Mouse (Mus musculus) small intestine, adult 2 months (tissue): Measurements from ENCODE around the gene Abcd1. TPM values are rescaled to one million over a fixed set of nuclear protein-coding genes. Genes with fewer than 3 reads are reported as not detected.

Experiments
- H3K27ac ChIP-seq: fragments of 200-500 bp; 2 replicates; pipeline ENCODE4 v1.5.1; 2012; ENCODE audit warnings: low read depth, low read length, control low read depth, inconsistent platforms; ENCODE audit not compliant: insufficient read depth
- H3K27me3 ChIP-seq: fragments of 200-500 bp; 2 replicates; pipeline ENCODE4 v1.6.1; 2012; ENCODE audit warnings: mild to moderate bottlenecking, moderate library complexity, low read length, inconsistent platforms; ENCODE audit not compliant: control insufficient read depth, insufficient read depth
- H3K36me3 ChIP-seq: fragments of 200-500 bp; 2 replicates; pipeline ENCODE4 v1.6.1; 2012; ENCODE audit warnings: mild to moderate bottlenecking, low read length, control low read depth, inconsistent platforms; ENCODE audit not compliant: control insufficient read depth, insufficient read depth
- H3K4me1 ChIP-seq: fragments of 200-500 bp; 2 replicates; pipeline ENCODE4 v1.6.1; 2012; ENCODE audit warnings: low read length, inconsistent platforms, mixed read lengths; ENCODE audit not compliant: control insufficient read depth, insufficient read depth, insufficient read length
- H3K4me3 ChIP-seq: fragments of 200-500 bp; 2 replicates; pipeline ENCODE4 v1.5.1; 2012; ENCODE audit warnings: low read depth, mild to moderate bottlenecking, control low read depth, inconsistent platforms, low read length, moderate library complexity
- CTCF ChIP-seq: fragments of 200-500 bp; IDR thresholded peaks from 2 replicates; pipeline ENCODE4 v1.5.1; 2012; ENCODE audit warnings: low read depth, mild to moderate bottlenecking, control low read depth, inconsistent platforms, low read length, moderate library complexity, mixed read lengths; ENCODE audit not compliant: insufficient replicate concordance, insufficient read length; ENCODE audit errors: extremely low read depth
- POLR2A ChIP-seq: fragments of 200-500 bp; IDR thresholded peaks from 2 replicates; pipeline ENCODE4 v1.6.1; 2012; ENCODE audit warnings: low read depth, mild to moderate bottlenecking, control low read depth, inconsistent platforms, low read length, moderate library complexity
- WGBS: fragments of 180-500 bp; shearing (Covaris S2); methylation state at CpG from one replicate; pipeline ENCODE4 v1.1.7; 2018; 5-methylcytosine and 5-hydroxymethylcytosine counted together
- polyA plus RNA-seq: library from polyadenylated mRNA; depleted of rRNA; stranded (reverse); fragments of >200 nt; gene quantifications from 2 replicates; pipeline ENCODE4 v1.2.3, GENCODE M21; 2012; rRNA removed

The Abcd1 gene
- polyA plus RNA-seq, 1 experiment: 99.9 TPM

DNA sequence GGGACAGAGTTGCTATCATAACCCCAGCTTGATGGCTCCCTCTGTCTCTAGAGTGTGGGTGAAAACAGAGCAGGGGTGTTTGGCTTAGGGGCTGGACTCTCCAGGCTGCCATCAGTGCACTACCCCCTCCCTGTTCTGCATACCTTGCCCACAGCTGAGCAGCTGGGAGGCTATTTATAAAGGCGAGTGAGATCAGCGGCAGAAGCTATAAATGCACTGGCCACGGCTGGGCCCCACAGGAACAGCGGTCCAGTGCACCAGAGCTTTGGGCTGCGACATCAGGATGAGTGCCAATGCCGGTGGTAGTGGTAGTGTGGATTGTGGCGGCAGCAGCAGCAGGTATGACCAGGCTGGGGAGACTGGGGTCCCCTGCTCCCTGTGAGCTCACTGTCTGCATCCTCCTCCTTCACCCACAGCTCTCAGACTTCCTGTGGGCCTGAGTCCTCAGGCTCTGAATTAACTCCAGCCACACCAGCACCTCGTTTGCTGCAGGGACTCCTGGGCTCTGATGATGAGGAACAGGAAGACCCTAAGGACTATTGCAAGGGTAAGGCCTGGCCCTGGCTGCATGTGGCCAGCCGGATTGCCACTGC lies 57.9 kb downstream of the Abcd1 start, which contains the start of gene Srpk3:
Srpk3 (plus strand) TSS at position 238 of the 593 bp plus-strand sequence.
- no peak within 1 kb of the TSS; the same call in 1 of the 2 replicates for H3K27ac ChIP-seq
- peaks cover 15% of the 10 kb centered on the region for H3K36me3 ChIP-seq
- H3K27me3 ChIP-seq: no peaks in the 10 kb centered on the region
- no peaks in the 10 kb centered on the region for H3K4me1 ChIP-seq
- peak within 1 kb of the TSS; percentile 27 for H3K4me3 ChIP-seq
- WGBS: 39% methylated on average over 9 of the region's 9 CpGs
- no peak for TF ChIP-seq POLR2A
- no peak for TF ChIP-seq CTCF

DNA sequence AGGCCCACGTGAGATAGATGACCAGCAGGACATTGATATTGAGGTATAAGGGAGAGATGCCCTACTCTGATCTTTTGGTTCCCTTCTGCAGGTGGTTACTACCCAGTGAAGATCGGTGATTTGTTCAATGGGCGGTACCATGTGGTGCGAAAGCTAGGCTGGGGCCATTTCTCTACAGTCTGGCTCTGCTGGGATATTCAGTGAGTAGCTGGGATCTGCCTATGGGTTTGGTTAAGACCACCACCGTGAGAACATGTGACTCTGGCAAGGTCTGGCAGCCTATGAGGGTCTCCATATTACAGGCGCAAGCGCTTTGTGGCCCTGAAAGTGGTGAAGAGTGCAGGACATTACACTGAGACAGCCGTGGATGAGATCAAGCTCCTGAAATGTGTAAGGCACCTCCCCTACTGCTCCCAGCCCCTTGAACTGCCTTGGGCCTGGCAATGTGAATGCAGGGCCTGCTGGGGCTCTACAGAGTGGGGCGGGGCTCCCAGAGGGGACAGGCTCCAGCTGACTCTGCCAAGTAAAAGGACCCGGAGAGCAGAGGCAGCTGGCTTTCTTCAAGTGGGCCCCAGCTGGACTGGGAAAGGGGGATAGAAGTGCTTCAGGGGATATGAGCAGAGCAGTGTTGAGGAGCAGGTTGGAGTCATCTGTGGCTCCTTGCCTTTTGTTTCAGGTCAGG lies 58.5 kb downstream of the Abcd1 start:
- no peak overlapping the region; the same call in 1 of the 2 replicates for H3K27ac ChIP-seq
- H3K27me3 ChIP-seq: no peaks in the 10 kb centered on the region
- peaks cover 19% of the 10 kb centered on the region for H3K36me3 ChIP-seq
- H3K4me3 ChIP-seq: no peak overlapping the region
- no peaks in the 10 kb centered on the region for H3K4me1 ChIP-seq
- WGBS: 71% methylated on average over 10 of the region's 10 CpGs
- TF ChIP-seq CTCF (no peak), POLR2A (no peak)

DNA sequence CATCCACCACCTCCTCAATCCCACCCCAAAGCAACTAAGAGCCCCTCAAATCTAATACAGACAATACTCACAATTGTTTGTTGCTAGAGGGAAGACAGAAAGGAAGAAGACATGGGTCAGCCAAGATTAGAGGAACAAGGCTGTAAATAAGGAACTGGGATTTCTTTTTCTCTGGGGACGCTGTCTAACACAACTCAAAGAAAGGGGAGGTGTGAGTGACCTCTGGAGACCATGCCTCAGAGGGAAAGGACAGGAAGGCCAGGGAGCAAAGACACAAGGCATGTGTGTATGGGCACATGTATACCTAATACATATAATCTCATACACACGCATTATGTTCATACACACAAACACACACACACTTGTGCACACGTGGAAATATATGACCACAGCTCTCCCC lies 65.8 kb downstream of the Abcd1 start:
- Histone ChIP-seq H3K36me3 (peaks cover 38% of the 10 kb centered on the region), H3K27ac (no peak overlapping the region), H3K4me1 (peaks cover 4% of the 10 kb centered on the region; the same call in 1 of the 2 replicates), H3K4me3 (no peak overlapping the region), H3K27me3 (no peaks in the 10 kb centered on the region)
- TF ChIP-seq CTCF (no peak), POLR2A (no peak)
- WGBS: 83% methylated on average over 3 of the region's 3 CpGs

DNA sequence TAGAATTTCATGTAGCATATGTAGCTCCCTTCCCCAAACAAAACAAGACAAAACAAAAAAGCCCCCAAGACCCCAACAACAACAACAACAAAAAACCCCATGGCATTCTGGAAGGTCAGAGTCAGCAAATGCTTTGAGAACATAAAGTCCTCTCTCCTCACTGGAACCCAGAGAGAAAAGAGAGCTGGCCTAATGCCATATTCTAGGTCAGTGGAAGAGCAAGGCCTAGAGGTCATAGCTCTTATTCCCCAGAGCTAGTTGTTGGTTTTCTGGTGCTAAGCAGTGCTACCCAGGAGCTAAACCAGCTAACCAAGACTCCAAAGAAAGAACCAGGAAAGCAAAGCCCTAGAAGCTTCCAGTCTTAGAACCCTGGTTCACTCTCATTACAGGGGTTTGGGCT lies 69.3 kb downstream of the Abcd1 start:
- TF ChIP-seq POLR2A (no peak), CTCF (no peak)
- H3K27me3 ChIP-seq: no peaks in the 10 kb centered on the region
- H3K4me1 ChIP-seq: peaks cover 4% of the 10 kb centered on the region; the same call in 1 of the 2 replicates
- H3K36me3 ChIP-seq: peaks cover 27% of the 10 kb centered on the region
- peak overlapping the region; percentile 91 for H3K27ac ChIP-seq
- H3K4me3 ChIP-seq: peak overlapping the region; percentile 91; the same call in 1 of the 2 replicates

DNA sequence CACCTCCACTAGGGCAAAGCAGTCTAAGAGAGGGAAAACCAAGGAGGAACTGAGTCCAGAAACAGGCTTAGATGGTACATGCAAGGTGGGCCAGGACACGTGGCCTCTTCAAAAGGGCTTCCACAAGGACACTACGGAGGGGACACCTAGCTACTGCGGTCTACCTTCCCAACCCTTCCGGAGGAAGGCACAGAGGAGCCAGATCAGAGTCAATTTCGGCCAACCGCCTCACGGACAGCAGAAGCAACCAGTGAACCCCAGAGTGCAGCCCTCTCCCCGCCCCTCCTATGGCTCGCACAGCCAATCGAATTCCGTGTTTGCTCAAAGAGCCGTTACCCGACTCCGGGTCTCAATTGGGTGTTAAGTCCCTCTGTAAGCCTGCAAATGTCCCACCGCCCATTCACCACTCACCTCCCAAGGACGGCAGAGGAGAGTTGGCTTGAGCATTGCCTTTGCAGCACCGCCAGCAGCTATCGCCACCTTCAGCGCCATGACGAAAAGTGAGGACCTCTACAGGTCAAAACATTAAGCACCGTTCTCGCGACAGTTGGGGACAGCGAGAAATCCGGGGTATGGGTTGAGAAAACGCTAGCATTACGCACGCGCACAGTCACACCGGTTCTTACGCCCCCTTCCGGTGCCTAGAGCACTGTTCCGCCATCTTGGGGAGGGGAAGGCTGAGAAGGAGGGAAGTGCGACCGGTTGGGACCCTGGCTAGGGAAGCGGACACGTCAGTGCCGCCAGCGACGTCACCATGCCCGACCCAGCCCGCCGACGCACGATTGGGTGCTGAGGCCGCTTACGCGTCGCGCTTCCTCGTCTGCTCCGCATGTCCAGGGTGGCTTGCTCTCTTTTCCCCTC lies 70.2 kb downstream of the Abcd1 start, which contains the start of the genes Idh3g and Ssr4:
Idh3g (minus strand) TSS at position 534 of the 861 bp plus-strand sequence.
Ssr4 (plus strand) TSS at position 665 of the 861 bp plus-strand sequence.
- Histone ChIP-seq H3K36me3 (peaks cover 24% of the 10 kb centered on the region), H3K4me3 (peak within 1 kb of the TSS; percentile 91), H3K4me1 (peaks cover 4% of the 10 kb centered on the region; the same call in 1 of the 2 replicates), H3K27ac (peak within 1 kb of the TSS; percentile 91), H3K27me3 (no peaks in the 10 kb centered on the region)
- 15% methylated on average over 52 of the region's 52 CpGs for WGBS
- peak; percentile 60; the same call in 1 of the 2 replicates for TF ChIP-seq POLR2A
- peak; percentile 51; the same call in 1 of the 2 replicates for TF ChIP-seq CTCF

DNA sequence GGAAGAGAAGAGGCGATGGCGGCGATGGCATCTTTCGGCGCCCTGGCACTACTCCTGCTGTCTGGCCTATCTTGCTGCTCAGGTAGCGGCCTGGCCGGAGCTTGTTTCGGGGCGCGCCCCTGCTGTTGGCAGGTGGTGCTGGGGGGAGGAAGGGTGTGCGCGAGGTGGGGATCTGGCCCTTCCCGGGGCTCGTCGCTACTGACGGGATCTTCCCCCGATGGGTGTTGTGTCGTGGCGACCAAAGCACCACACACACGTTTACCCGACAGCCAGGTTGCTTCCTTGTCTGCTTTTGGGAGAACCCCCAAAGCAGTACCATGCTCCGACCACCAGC lies 70.8 kb downstream of the Abcd1 start:
- Histone ChIP-seq H3K27me3 (no peaks in the 10 kb centered on the region), H3K36me3 (peaks cover 20% of the 10 kb centered on the region), H3K4me1 (peaks cover 4% of the 10 kb centered on the region; the same call in 1 of the 2 replicates), H3K27ac (peak overlapping the region; percentile 80), H3K4me3 (peak overlapping the region; percentile 91)
- WGBS: 18% methylated on average over 22 of the region's 22 CpGs
- TF ChIP-seq POLR2A: no peak
- TF ChIP-seq CTCF: no peak

Other genes starting within 250 kb of the Abcd1 start
- gene Bgn, start 233.0 kb upstream of the Abcd1 start, polyA plus RNA-seq: 121 and 168 TPM in 2 replicates
- gene Atp2b3, start 213.5 kb upstream of the Abcd1 start, polyA plus RNA-seq: 0.06 and 0.20 TPM in 2 replicates
- gene Dusp9, start 77.2 kb upstream of the Abcd1 start, polyA plus RNA-seq: 0.23 and 1.1 TPM in 2 replicates
- 4.5 and 5.8 TPM in 2 replicates for gene Pnck, start 56.5 kb upstream of the Abcd1 start, polyA plus RNA-seq
- gene Slc6a8, start 43.4 kb upstream of the Abcd1 start, polyA plus RNA-seq: 308 and 930 TPM in 2 replicates
- 19.0 and 33.3 TPM in 2 replicates for gene Bcap31, start 422 bp upstream of the Abcd1 start, polyA plus RNA-seq
- gene Plxnb3, start 40.5 kb downstream of the Abcd1 start, polyA plus RNA-seq: 0.22 and 0.38 TPM in 2 replicates
- 3.3 and 4.3 TPM in 2 replicates for gene Srpk3, start 57.8 kb downstream of the Abcd1 start, polyA plus RNA-seq
- 177 and 266 TPM in 2 replicates for gene Idh3g, start 70.3 kb downstream of the Abcd1 start, polyA plus RNA-seq
- 190 and 210 TPM in 2 replicates for gene Ssr4, start 70.4 kb downstream of the Abcd1 start, polyA plus RNA-seq
- 0.65 and 0.83 TPM in 2 replicates for gene Pdzd4, start 108.4 kb downstream of the Abcd1 start, polyA plus RNA-seq
- gene Avpr2, start 175.5 kb downstream of the Abcd1 start, polyA plus RNA-seq: 0.09 TPM in 1 of 2 replicates, not detected in the other
- 7.9 and 20.8 TPM in 2 replicates for gene L1cam, start 179.5 kb downstream of the Abcd1 start, polyA plus RNA-seq
- 16.7 and 22.9 TPM in 2 replicates for gene Arhgap4, start 205.3 kb downstream of the Abcd1 start, polyA plus RNA-seq
- gene Naa10, start 205.3 kb downstream of the Abcd1 start, polyA plus RNA-seq: 33.3 and 50.5 TPM in 2 replicates
- gene Renbp, start 214.3 kb downstream of the Abcd1 start, polyA plus RNA-seq: 2.4 and 4.2 TPM in 2 replicates
- gene Hcfc1, start 249.8 kb downstream of the Abcd1 start, polyA plus RNA-seq: 38.2 and 53.4 TPM in 2 replicates